8 mouse cellular contexts compared by ENCODE assay signal in genomic region chr8:124721862-124722515, GRCm38 (mm10). TPM values are rescaled to one million over a fixed set of nuclear protein-coding genes. Genes with fewer than 3 reads are reported as not detected.
DNase-seq lines count a peak whose midpoint lies in the region; ATAC-seq lines count a peak whose summit lies in the region.

Gene Ttc13 (minus strand): TSS chr8:124721983.
Gene Arv1 (plus strand): TSS chr8:124722139.

- ATAC-seq in hindbrain, embryonic 15.5 days (ENCODE audit: low FRiP score, low read depth), result peak; percentile 99

- peak; percentile 97 for DNase-seq in T-cell, adult 2 months (ENCODE audit: low spot score)
- peak; percentile 92 to 95 for DNase-seq in cerebellum, postnatal 36 days
- peak; percentile 96 for DNase-seq in frontal cortex, postnatal 36 days (ENCODE audit: low spot score in 2 of 2)
- DNase-seq in left cerebral cortex, adult 11 months (ENCODE audit: low spot score), result peak; percentile 95
- DNase-seq in lung, postnatal 4 days, result peak; percentile 97 to 98
- DNase-seq in retina, postnatal 7 days (ENCODE audit: low read depth, low spot score), result peak; percentile 93
- DNase-seq in urinary bladder, adult 2 months (ENCODE audit: low spot score), result peak; percentile 85

- peaks cover 32% of the 10 kb centered on the region for H3K4me1 ChIP-seq in hindbrain, embryonic 15.5 days (replicated peaks)

- peak within 1 kb of the TSS; percentile 81 for H3K27ac ChIP-seq in hindbrain, embryonic 15.5 days (replicated peaks)

- H3K27me3 ChIP-seq in hindbrain, embryonic 15.5 days, result no peaks in the 10 kb centered on the region

- no peaks in the 10 kb centered on the region for H3K9me3 ChIP-seq in hindbrain, embryonic 15.5 days

- H3K4me2 ChIP-seq in hindbrain, embryonic 15.5 days, result peak within 1 kb of the TSS; percentile 79

- under 1% methylated on average over 58 of the region's 59 CpGs for WGBS in hindbrain, embryonic 15.5 days

- peak within 1 kb of the TSS; percentile 89 for H3K4me3 ChIP-seq in hindbrain, embryonic 15.5 days

- peak within 1 kb of the TSS; percentile 87 for H3K9ac ChIP-seq in hindbrain, embryonic 15.5 days

- H3K36me3 ChIP-seq in hindbrain, embryonic 15.5 days, result peaks cover 6% of the 10 kb centered on the region

RNA-seq across cellular contexts. Expression of gene Ttc13, which starts in this region (rescaled TPM):
- polyA plus RNA-seq in hindbrain, embryonic 15.5 days (2015; fragmentation: Nextera tagmentation; extraction: Ambion mirVana), result 61.8 and 66.1 TPM in 2 replicates
- polyA plus RNA-seq in urinary bladder, adult 2 months (2012; rRNA removed), result 18.2 and 19.1 TPM in 2 replicates

RNA-seq across cellular contexts. Expression of gene Arv1, which starts in this region (rescaled TPM):
- 35.6 and 40.2 TPM in 2 replicates for polyA plus RNA-seq in hindbrain, embryonic 15.5 days (2015; fragmentation: Nextera tagmentation; extraction: Ambion mirVana)
- polyA plus RNA-seq in urinary bladder, adult 2 months (2012; rRNA removed), result 11.7 and 15.4 TPM in 2 replicates

Comparison
In these comparisons a context has a peak if more than half of its experiments do, and no peak if none do; other contexts are left out.
1. Peak in every context shown above with its lines: DNase-seq, ATAC-seq, H3K4me3 ChIP-seq and H3K27ac ChIP-seq.